Mouse (Mus musculus) gastrocnemius, postnatal 4 days (tissue): ENCODE measurements around the gene Mtr. TPM values are rescaled to one million over a fixed set of nuclear protein-coding genes. Genes with fewer than 3 reads are reported as not detected.

Experiments
- DNase-seq, 2 experiments: peaks; one replicate each; pipeline ENCODE4 v3.0.0; 2021 to 2022; ENCODE audit warnings: low spot score in 2 of 2, mixed read lengths in 2 of 2
- long read RNA-seq, 2 experiments: library from polyadenylated mRNA; stranded (forward); transcript quantifications; one replicate each; pipeline ENCODE4 v2.0.0; 2021
- total RNA-seq, 2 experiments: library from RNA; stranded (reverse); gene quantifications; 2 replicates each; pipeline ENCODE4 v1.2.3; 2021

The Mtr gene
- total RNA-seq = 10 to 100 TPM; 30.9 to 38.1 TPM
- long read RNA-seq, experiment 1, full-length matches to known transcripts = 8 of 14 reads
- long read RNA-seq, experiment 1, partial matches to known transcripts = 1 of 14 reads
- long read RNA-seq, experiment 1, other reads (novel, unspliced or antisense) = 5 of 14 reads
- long read RNA-seq, experiment 2, full-length matches to known transcripts = 9 of 20 reads
- long read RNA-seq, experiment 2, partial matches to known transcripts = 2 of 20 reads
- long read RNA-seq, experiment 2, other reads (novel, unspliced or antisense) = 9 of 20 reads

GRCm38 (mm10) chr13:12257391-12258380, at the start of gene Mtr:
TSS of gene Mtr (minus strand) at chr13:12258113.
- peak; percentile 85 to 95 for DNase-seq

- DNase-seq = no peak
Measured at GRCm38 (mm10) chr13:12307286-12307685, 49.4 kb upstream of the Mtr start.

- DNase-seq = no peak
Measured at GRCm38 (mm10) chr13:12305540-12305939, 47.6 kb upstream of the Mtr start.

- DNase-seq = no peak
Measured at GRCm38 (mm10) chr13:12304991-12305390, 47.1 kb upstream of the Mtr start.

GRCm38 (mm10) chr13:12297777-12298176, 39.9 kb upstream of the Mtr start:
- no peak for DNase-seq

- DNase-seq = peak in 1 of 2 experiments; percentile 31
Measured at GRCm38 (mm10) chr13:12296701-12297100, 38.8 kb upstream of the Mtr start.

- DNase-seq = no peak
Measured at GRCm38 (mm10) chr13:12293810-12294209, 35.9 kb upstream of the Mtr start.

- no peak for DNase-seq
Measured at GRCm38 (mm10) chr13:12290700-12291099, 32.8 kb upstream of the Mtr start.

- no peak for DNase-seq
Measured at GRCm38 (mm10) chr13:12284528-12284927, 26.6 kb upstream of the Mtr start.

GRCm38 (mm10) chr13:12283826-12284225, 25.9 kb upstream of the Mtr start:
- no peak for DNase-seq

GRCm38 (mm10) chr13:12274721-12275120, 16.8 kb upstream of the Mtr start:
- DNase-seq = no peak

- DNase-seq = no peak
Measured at GRCm38 (mm10) chr13:12274220-12274619, 16.3 kb upstream of the Mtr start.

- DNase-seq = no peak
Measured at GRCm38 (mm10) chr13:12272953-12273352, 15.0 kb upstream of the Mtr start.

GRCm38 (mm10) chr13:12267971-12268370, 10.1 kb upstream of the Mtr start:
- no peak for DNase-seq

GRCm38 (mm10) chr13:12267097-12267496, 9.2 kb upstream of the Mtr start:
- no peak for DNase-seq

GRCm38 (mm10) chr13:12263996-12264395, 6.1 kb upstream of the Mtr start:
- no peak for DNase-seq

- DNase-seq = no peak
Measured at GRCm38 (mm10) chr13:12261505-12261904, 3.6 kb upstream of the Mtr start.

- no peak for DNase-seq
Measured at GRCm38 (mm10) chr13:12256871-12257390, 982 bp downstream of the Mtr start.

GRCm38 (mm10) chr13:12255911-12256705, 1.8 kb downstream of the Mtr start:
- no peak for DNase-seq

GRCm38 (mm10) chr13:12250496-12250895, 7.4 kb downstream of the Mtr start:
- DNase-seq = no peak
